Mouse (Mus musculus): ENCODE results near the gene Olfr742. TPM values are rescaled to one million over a fixed set of nuclear protein-coding genes. Genes with fewer than 3 reads are reported as not detected.

Gene Olfr742
- not detected in 2 replicates for polyA plus RNA-seq (2016; fragmentation: Nextera tagmentation; extraction: Ambion mirVana)

DNA sequence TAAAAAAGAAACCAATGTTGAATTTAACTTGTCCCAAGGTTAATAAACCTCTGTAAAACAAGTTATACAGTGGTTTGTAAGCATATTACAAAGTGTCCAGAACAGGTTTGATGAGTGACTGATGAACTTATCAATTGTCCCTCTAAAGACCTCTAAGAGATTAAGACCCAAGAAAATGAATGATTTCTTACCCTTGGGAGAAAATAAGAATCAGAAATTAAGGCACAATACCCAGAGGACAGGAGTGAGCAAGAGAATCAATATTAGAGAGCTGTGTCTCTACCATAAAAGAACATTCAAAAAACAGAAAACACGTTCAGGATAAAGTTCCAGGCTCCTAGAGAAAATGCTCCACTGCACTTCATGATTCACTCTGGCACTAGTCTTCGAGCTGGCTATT lies at the start of gene Olfr742:
Gene Olfr742, plus strand, starts transcription at position 301 of the 400 bp plus-strand sequence.
- 73% methylated on average over 2 of the region's 2 CpGs for WGBS
- no peaks in the 10 kb centered on the region for H3K4me1 ChIP-seq

DNA sequence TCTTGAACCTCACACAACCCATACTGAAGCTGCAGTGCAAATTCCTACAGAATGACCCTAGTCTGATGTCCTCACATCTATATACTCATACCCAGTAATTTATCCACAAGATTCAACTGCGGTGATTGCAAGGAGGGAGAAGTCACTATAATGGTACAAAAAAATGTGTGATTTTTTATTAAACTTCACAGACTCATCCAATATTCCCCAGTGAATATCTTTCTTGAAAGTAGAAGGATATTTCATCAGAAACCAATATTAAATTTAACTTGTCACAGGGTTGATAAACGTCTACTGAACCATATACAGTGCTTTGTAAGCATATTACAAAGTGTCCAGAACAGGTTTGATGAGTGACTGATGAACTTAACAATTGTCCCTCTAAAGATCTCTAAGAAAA lies 31.0 kb upstream of the Olfr742 start, which contains the start of gene Olfr741:
Gene Olfr741, plus strand, starts transcription at position 301 of the 400 bp plus-strand sequence.
- no peak within 1 kb of the TSS for H3K27ac ChIP-seq
- WGBS = 81% methylated on average over 2 of the region's 2 CpGs
- H3K27me3 ChIP-seq (ENCODE audit: low read depth, poor library complexity, severe bottlenecking) = no peaks in the 10 kb centered on the region
- no peak within 1 kb of the TSS for H3K4me3 ChIP-seq
- no peak for DNase-seq (ENCODE audit: low spot score)
- no peaks in the 10 kb centered on the region for H3K4me1 ChIP-seq
- no peaks in the 10 kb centered on the region for H3K9me3 ChIP-seq (replicated peaks)
- no peaks in the 10 kb centered on the region for H3K36me3 ChIP-seq

More for the DNA sequence above, at the start of gene Olfr742:
- Histone ChIP-seq H3K4me3 (no peak within 1 kb of the TSS), H3K27ac (no peak within 1 kb of the TSS), H3K36me3 (no peaks in the 10 kb centered on the region), H3K9me3 (replicated peaks) (no peaks in the 10 kb centered on the region), H3K27me3 (ENCODE audit: low read depth, poor library complexity, severe bottlenecking) (no peaks in the 10 kb centered on the region)
- DNase-seq (ENCODE audit: low spot score) = no peak

DNA sequence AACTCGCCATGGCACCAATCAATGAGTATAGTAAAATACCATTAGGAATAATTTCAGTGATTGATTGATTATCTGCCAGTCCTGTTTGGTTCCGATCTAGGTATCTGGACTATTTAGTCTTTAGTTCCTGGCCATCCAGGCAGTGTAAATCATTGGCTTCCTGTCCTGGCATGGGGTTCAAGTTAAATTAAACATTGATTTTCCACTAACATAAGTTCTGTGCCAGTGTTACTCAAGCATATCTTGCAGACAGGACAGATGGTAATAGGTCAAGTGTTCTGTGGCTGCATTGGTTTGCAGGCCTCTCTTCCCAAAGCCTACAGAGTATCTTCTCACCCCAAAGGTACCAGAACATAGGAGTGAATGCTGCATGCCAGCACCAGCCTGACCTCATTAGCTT lies 25.0 kb upstream of the Olfr742 start:
- Histone ChIP-seq H3K27ac (no peak overlapping the region), H3K9me3 (replicated peaks) (0 out of 2 replicates have a peak, but pooled peaks cover 2% of the 10 kb centered on the region), H3K4me1 (no peaks in the 10 kb centered on the region), H3K27me3 (ENCODE audit: low read depth, poor library complexity, severe bottlenecking) (no peaks in the 10 kb centered on the region), H3K4me3 (no peak overlapping the region), H3K36me3 (no peaks in the 10 kb centered on the region)
- DNase-seq (ENCODE audit: low spot score) = no peak
- WGBS = 80% methylated on average over 2 of the region's 2 CpGs

DNA sequence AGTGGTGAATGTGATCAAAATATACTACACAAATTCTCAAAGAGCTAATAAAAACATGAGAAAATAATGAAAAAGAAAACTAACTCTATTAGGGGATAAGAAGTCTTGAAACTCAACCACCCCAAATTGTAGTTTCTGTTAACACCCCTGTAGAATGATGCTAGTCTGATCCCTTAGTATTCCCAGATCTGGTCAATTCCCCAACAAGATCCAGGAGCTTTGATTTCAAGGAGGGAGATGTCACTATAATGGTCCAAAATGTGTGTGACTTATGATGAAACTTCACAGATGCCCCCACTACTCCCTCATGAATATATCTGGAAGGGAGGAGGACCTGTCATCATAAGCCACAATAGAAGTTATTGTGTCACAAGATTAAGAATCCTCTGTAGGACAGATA lies 18.1 kb downstream of the Olfr742 start, which contains the start of gene Olfr743:
Gene Olfr743, plus strand, starts transcription at position 301 of the 400 bp plus-strand sequence.
- Histone ChIP-seq H3K9me3 (replicated peaks) (no peaks in the 10 kb centered on the region), H3K27ac (no peak within 1 kb of the TSS), H3K27me3 (ENCODE audit: low read depth, poor library complexity, severe bottlenecking) (no peaks in the 10 kb centered on the region), H3K4me1 (no peaks in the 10 kb centered on the region), H3K36me3 (no peaks in the 10 kb centered on the region), H3K4me3 (no peak within 1 kb of the TSS)
- DNase-seq (ENCODE audit: low spot score) = no peak

DNA sequence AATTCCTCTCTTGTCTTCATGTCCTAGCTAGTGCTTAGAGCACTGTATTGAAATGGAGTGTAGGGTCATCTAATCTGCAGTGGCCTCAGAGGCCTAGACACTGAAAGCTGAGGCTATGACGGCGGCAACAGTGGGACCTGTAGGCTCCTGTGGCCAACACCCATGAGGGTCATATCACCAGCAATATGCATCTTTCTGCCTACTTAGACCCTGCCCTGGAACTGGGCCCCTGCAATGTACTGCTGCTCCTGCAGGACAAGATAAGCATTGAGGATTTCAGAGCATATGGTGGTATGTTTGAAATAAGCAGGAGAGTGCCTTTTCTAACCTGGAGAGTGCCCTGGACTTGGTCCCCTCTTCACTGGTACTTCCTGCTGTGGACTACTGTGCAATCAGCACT lies 49.3 kb downstream of the Olfr742 start:
- Histone ChIP-seq H3K27me3 (ENCODE audit: low read depth, poor library complexity, severe bottlenecking) (no peaks in the 10 kb centered on the region), H3K4me1 (no peaks in the 10 kb centered on the region), H3K4me3 (no peak overlapping the region), H3K36me3 (no peaks in the 10 kb centered on the region), H3K27ac (no peak overlapping the region), H3K9me3 (replicated peaks) (no peaks in the 10 kb centered on the region)
- WGBS = 93% methylated on average over 2 of the region's 2 CpGs
- DNase-seq (ENCODE audit: low spot score) = no peak

Other genes starting within 250 kb of the Olfr742 start
- gene Olfr732, start 219.4 kb upstream of the Olfr742 start, polyA plus RNA-seq (2016; fragmentation: Nextera tagmentation; extraction: Ambion mirVana) = not detected in 2 replicates
- gene Olfr733, start 202.1 kb upstream of the Olfr742 start, polyA plus RNA-seq (2016; fragmentation: Nextera tagmentation; extraction: Ambion mirVana) = not detected in 2 replicates
- gene Olfr734, start 176.8 kb upstream of the Olfr742 start, polyA plus RNA-seq (2016; fragmentation: Nextera tagmentation; extraction: Ambion mirVana) = not detected in 2 replicates
- gene Olfr735, start 154.7 kb upstream of the Olfr742 start, polyA plus RNA-seq (2016; fragmentation: Nextera tagmentation; extraction: Ambion mirVana) = not detected in 2 replicates
- gene Tlr11, start 145.7 kb upstream of the Olfr742 start, polyA plus RNA-seq (2016; fragmentation: Nextera tagmentation; extraction: Ambion mirVana) = not detected in 2 replicates
- not detected in 2 replicates for gene Olfr736, start 122.4 kb upstream of the Olfr742 start, polyA plus RNA-seq (2016; fragmentation: Nextera tagmentation; extraction: Ambion mirVana)
- gene Olfr738, start 96.0 kb upstream of the Olfr742 start, polyA plus RNA-seq (2016; fragmentation: Nextera tagmentation; extraction: Ambion mirVana) = not detected in 2 replicates
- gene Olfr739, start 85.0 kb upstream of the Olfr742 start, polyA plus RNA-seq (2016; fragmentation: Nextera tagmentation; extraction: Ambion mirVana) = not detected in 2 replicates
- not detected in 2 replicates for gene Olfr740, start 58.1 kb upstream of the Olfr742 start, polyA plus RNA-seq (2016; fragmentation: Nextera tagmentation; extraction: Ambion mirVana)
- gene Olfr741, start 30.9 kb upstream of the Olfr742 start, polyA plus RNA-seq (2016; fragmentation: Nextera tagmentation; extraction: Ambion mirVana) = not detected in 2 replicates
- gene Olfr743, start 18.2 kb downstream of the Olfr742 start, polyA plus RNA-seq (2016; fragmentation: Nextera tagmentation; extraction: Ambion mirVana) = not detected in 2 replicates
- not detected in 2 replicates for gene Olfr744, start 111.3 kb downstream of the Olfr742 start, polyA plus RNA-seq (2016; fragmentation: Nextera tagmentation; extraction: Ambion mirVana)
- gene Olfr745, start 135.8 kb downstream of the Olfr742 start, polyA plus RNA-seq (2016; fragmentation: Nextera tagmentation; extraction: Ambion mirVana) = not detected in 2 replicates
- not detected in 2 replicates for gene Olfr746, start 143.5 kb downstream of the Olfr742 start, polyA plus RNA-seq (2016; fragmentation: Nextera tagmentation; extraction: Ambion mirVana)
- gene Olfr747, start 189.6 kb downstream of the Olfr742 start, polyA plus RNA-seq (2016; fragmentation: Nextera tagmentation; extraction: Ambion mirVana) = not detected in 2 replicates
- not detected in 2 replicates for gene Olfr748, start 203.8 kb downstream of the Olfr742 start, polyA plus RNA-seq (2016; fragmentation: Nextera tagmentation; extraction: Ambion mirVana)
- gene Olfr749, start 241.5 kb downstream of the Olfr742 start, polyA plus RNA-seq (2016; fragmentation: Nextera tagmentation; extraction: Ambion mirVana) = not detected in 2 replicates